Comparison of ENCODE assay signal across 13 mouse cellular contexts in genomic region chr10:59981792-59982191, GRCm38 (mm10). TPM values are rescaled to one million over a fixed set of nuclear protein-coding genes. Genes with fewer than 3 reads are reported as not detected.
DNase-seq lines count a peak whose midpoint lies in the region; ATAC-seq and TF ChIP-seq lines count a peak whose summit lies in the region.
"Had no signal": no experiment of that assay in that cellular context is flagged by ENCODE, and none has a peak within 500 bp of the region (broad histone marks: within the 10 kb centered on the region; RNA-seq: fewer than 3 reads in every experiment).

No protein-coding gene starts in this region.

- no peak overlapping the region for H3K4me3 ChIP-seq in lung, postnatal 0 days (ENCODE audit: low read depth, low read length)
- no peak overlapping the region for H3K4me3 ChIP-seq in lung, adult 2 months (replicated peaks; ENCODE audit: extremely low read depth, low read depth, low read length)
- H3K4me3 ChIP-seq in embryonic facial prominence, embryonic 10.5 days = no peak overlapping the region
- H3K4me3 ChIP-seq in liver, embryonic 11.5 days (ENCODE audit: low read depth, low read length) = no peak overlapping the region
- no peak overlapping the region for H3K4me3 ChIP-seq in hindbrain, embryonic 14.5 days (replicated peaks; ENCODE audit: low read length)
- H3K4me3 ChIP-seq: erythroblast, embryonic 14.5 days; liver, embryonic 13.5 days; midbrain, embryonic 13.5 days had no signal

- no peak for TF ChIP-seq EP300 in lung, postnatal 0 days (IDR thresholded peaks at IDR 0.05)

- 75% methylated on average over 9 of the region's 9 CpGs for WGBS in lung, postnatal 0 days
- WGBS in lung, adult 2 months = 66% methylated on average over 9 of the region's 9 CpGs
- WGBS in embryonic facial prominence, embryonic 10.5 days = 88% methylated on average over 9 of the region's 9 CpGs
- 82% methylated on average over 9 of the region's 9 CpGs for whole genome bisulfite sequencing in liver, embryonic 11.5 days
- 86% methylated on average over 9 of the region's 9 CpGs for WGBS in hindbrain, embryonic 14.5 days

- no peak overlapping the region for H3K9ac ChIP-seq in lung, postnatal 0 days (replicated peaks; ENCODE audit: low read depth)
- no peak overlapping the region for H3K9ac ChIP-seq in liver, embryonic 11.5 days (ENCODE audit: low read depth, low read length)
- H3K9ac ChIP-seq in hindbrain, embryonic 14.5 days = no peak overlapping the region
- H3K9ac ChIP-seq: liver, embryonic 13.5 days; midbrain, embryonic 13.5 days had no signal

- H3K27ac ChIP-seq in lung, postnatal 0 days (ENCODE audit: low read length) = peak overlapping the region; percentile 54; the same call in 1 of the 2 replicates
- peak overlapping the region; percentile 59 for H3K27ac ChIP-seq in embryonic facial prominence, embryonic 10.5 days (replicated peaks)
- H3K27ac ChIP-seq in liver, embryonic 11.5 days (ENCODE audit: low read depth, low read length) = peak overlapping the region; percentile 13; the same call in 1 of the 2 replicates
- H3K27ac ChIP-seq in hindbrain, embryonic 14.5 days = no peak overlapping the region
- H3K27ac ChIP-seq: midbrain, embryonic 13.5 days had no signal

- H3K36me3 ChIP-seq in lung, postnatal 0 days (ENCODE audit: insufficient read depth, low read length) = no peaks in the 10 kb centered on the region
- peaks cover 30% of the 10 kb centered on the region for H3K36me3 ChIP-seq in embryonic facial prominence, embryonic 10.5 days (replicated peaks)
- H3K36me3 ChIP-seq in liver, embryonic 11.5 days (ENCODE audit: control insufficient read depth, insufficient read depth, low read length) = peaks cover 4% of the 10 kb centered on the region; the same call in 1 of the 2 replicates
- peaks cover 19% of the 10 kb centered on the region for H3K36me3 ChIP-seq in hindbrain, embryonic 14.5 days (replicated peaks; ENCODE audit: control insufficient read depth, insufficient read depth)

- no peak for ATAC-seq in lung, postnatal 0 days
- no peak for ATAC-seq in liver, embryonic 11.5 days (replicated peaks; ENCODE audit: low FRiP score)
- ATAC-seq in hindbrain, embryonic 14.5 days (ENCODE audit: low FRiP score) = no peak
- ATAC-seq: midbrain, embryonic 13.5 days had no signal

- H3K9me3 ChIP-seq in lung, postnatal 0 days (ENCODE audit: low read length) = no peaks in the 10 kb centered on the region
- no peaks in the 10 kb centered on the region for H3K9me3 ChIP-seq in embryonic facial prominence, embryonic 10.5 days
- H3K9me3 ChIP-seq in liver, embryonic 11.5 days (ENCODE audit: control insufficient read depth, low read length) = no peaks in the 10 kb centered on the region
- no peaks in the 10 kb centered on the region for H3K9me3 ChIP-seq in hindbrain, embryonic 14.5 days (ENCODE audit: control insufficient read depth, low read length)
- H3K9me3 ChIP-seq: G1E; liver, embryonic 13.5 days; midbrain, embryonic 13.5 days had no signal

- DNase-seq in lung, postnatal 0 days (ENCODE audit: low spot score) = peak; percentile 21
- no peak for DNase-seq in lung, adult 2 months
- no peak for DNase-seq in embryonic facial prominence, embryonic 10.5 days (ENCODE audit: low spot score)
- peak; percentile 56 to 70 for DNase-seq in heart, adult 9 months (ENCODE audit: low spot score in 2 of 2)
- no peak for DNase-seq in liver, embryonic 11.5 days (ENCODE audit: low spot score)
- no peak for DNase-seq in spleen, adult 18-20 months
- DNase-seq in left cerebral cortex, postnatal 14 days (ENCODE audit: low spot score in 2 of 2) = no peak
- no peak for DNase-seq in hindbrain, embryonic 14.5 days (ENCODE audit: low spot score)
- DNase-seq: cerebellum, postnatal 14 days; liver, embryonic 13.5 days had no signal

- TF ChIP-seq POLR2A in lung, adult 2 months (IDR thresholded peaks at IDR 0.05; ENCODE audit: borderline replicate concordance, extremely low read depth, low read depth, low read length) = no peak

- H3K4me2 ChIP-seq in lung, postnatal 0 days (replicated peaks; ENCODE audit: low read depth, low read length) = no peak overlapping the region
- no peak overlapping the region for H3K4me2 ChIP-seq in liver, embryonic 11.5 days
- no peak overlapping the region for H3K4me2 ChIP-seq in hindbrain, embryonic 14.5 days (replicated peaks)
- H3K4me2 ChIP-seq: liver, embryonic 13.5 days; midbrain, embryonic 13.5 days had no signal

- intact Hi-C loops in left cerebral cortex, postnatal 14 days (cut with DNase I) = loop anchor here (5.0 kb wide), 1 partner anchor 89 kb away; no protein-coding TSS in a partner anchor

- H3K4me1 ChIP-seq in lung, postnatal 0 days (ENCODE audit: insufficient read depth, low read depth, low read length) = peaks cover 25% of the 10 kb centered on the region
- peaks cover 29% of the 10 kb centered on the region for H3K4me1 ChIP-seq in lung, adult 2 months (ENCODE audit: control insufficient read depth, insufficient read depth, low read length)
- H3K4me1 ChIP-seq in embryonic facial prominence, embryonic 10.5 days = peaks cover 25% of the 10 kb centered on the region
- H3K4me1 ChIP-seq in liver, embryonic 11.5 days (replicated peaks; ENCODE audit: control insufficient read depth, insufficient read depth, low read length) = peaks cover 28% of the 10 kb centered on the region
- peaks cover 10% of the 10 kb centered on the region; the same call in 1 of the 2 replicates for H3K4me1 ChIP-seq in hindbrain, embryonic 14.5 days (replicated peaks; ENCODE audit: control insufficient read depth, insufficient read depth, low read length)

- no peaks in the 10 kb centered on the region for H3K27me3 ChIP-seq in lung, postnatal 0 days (replicated peaks; ENCODE audit: insufficient read depth, low read length)
- H3K27me3 ChIP-seq in embryonic facial prominence, embryonic 10.5 days (replicated peaks; ENCODE audit: low read depth, poor library complexity, severe bottlenecking) = no peaks in the 10 kb centered on the region
- no peaks in the 10 kb centered on the region for H3K27me3 ChIP-seq in liver, embryonic 11.5 days (replicated peaks; ENCODE audit: control insufficient read depth, insufficient read depth, low read length)
- H3K27me3 ChIP-seq in hindbrain, embryonic 14.5 days (ENCODE audit: control insufficient read depth, insufficient read depth, low read length) = no peaks in the 10 kb centered on the region
- H3K27me3 ChIP-seq: liver, embryonic 13.5 days; midbrain, embryonic 13.5 days had no signal

- TF ChIP-seq CTCF in lung, postnatal 0 days (IDR thresholded peaks at IDR 0.05) = no peak
- no peak for TF ChIP-seq CTCF in lung, adult 2 months (IDR thresholded peaks at IDR 0.05; ENCODE audit: insufficient read depth, low read length)

RNA-seq across cellular contexts. Expression of gene Ascc1, which starts 20.8 kb away (rescaled TPM):
- polyA plus RNA-seq in lung, postnatal 0 days (2015; fragmentation: Nextera tagmentation; extraction: Ambion mirVana) = 47.2 and 50.0 TPM in 2 replicates
- polyA plus RNA-seq in lung, adult 2 months (2012; rRNA removed) = 21.1 and 29.5 TPM in 2 replicates
- 35.8 and 41.8 TPM in 2 replicates for polyA plus RNA-seq in embryonic facial prominence, embryonic 10.5 days (2016; fragmentation: Nextera tagmentation; extraction: Ambion mirVana)
- polyA plus RNA-seq in liver, embryonic 11.5 days (2014; fragmentation: Nextera tagmentation; extraction: Ambion mirVana) = 37.2 and 37.4 TPM in 2 replicates
- total RNA-seq in left cerebral cortex, postnatal 14 days (2021) = 10 to 100 TPM; 18.1 to 19.4 TPM
- polyA plus RNA-seq in hindbrain, embryonic 14.5 days (2014; fragmentation: Nextera tagmentation; extraction: Ambion mirVana) = 45.6 and 45.9 TPM in 2 replicates

RNA-seq across cellular contexts. Expression of gene Anapc16, which starts 21.1 kb away (rescaled TPM):
- 105 and 117 TPM in 2 replicates for polyA plus RNA-seq in lung, postnatal 0 days (2015; fragmentation: Nextera tagmentation; extraction: Ambion mirVana)
- 61.1 and 64.5 TPM in 2 replicates for polyA plus RNA-seq in lung, adult 2 months (2012; rRNA removed)
- polyA plus RNA-seq in embryonic facial prominence, embryonic 10.5 days (2016; fragmentation: Nextera tagmentation; extraction: Ambion mirVana) = 104 and 109 TPM in 2 replicates
- polyA plus RNA-seq in liver, embryonic 11.5 days (2014; fragmentation: Nextera tagmentation; extraction: Ambion mirVana) = 77.4 and 80.0 TPM in 2 replicates
- total RNA-seq in left cerebral cortex, postnatal 14 days (2021) = 10 to 100 TPM; 60.8 to 67.3 TPM
- polyA plus RNA-seq in hindbrain, embryonic 14.5 days (2014; fragmentation: Nextera tagmentation; extraction: Ambion mirVana) = 94.2 and 110 TPM in 2 replicates

RNA-seq across cellular contexts. Expression of gene Ddit4, which starts 30.2 kb away (rescaled TPM):
- 21.2 and 28.1 TPM in 2 replicates for polyA plus RNA-seq in lung, postnatal 0 days (2015; fragmentation: Nextera tagmentation; extraction: Ambion mirVana)
- polyA plus RNA-seq in lung, adult 2 months (2012; rRNA removed) = 32.6 and 53.4 TPM in 2 replicates
- polyA plus RNA-seq in embryonic facial prominence, embryonic 10.5 days (2016; fragmentation: Nextera tagmentation; extraction: Ambion mirVana) = 35.9 and 42.0 TPM in 2 replicates
- polyA plus RNA-seq in liver, embryonic 11.5 days (2014; fragmentation: Nextera tagmentation; extraction: Ambion mirVana) = 2.7 and 4.3 TPM in 2 replicates
- total RNA-seq in left cerebral cortex, postnatal 14 days (2021) = 10 to 100 TPM; 52.5 to 76.3 TPM
- 8.8 and 10.5 TPM in 2 replicates for polyA plus RNA-seq in hindbrain, embryonic 14.5 days (2014; fragmentation: Nextera tagmentation; extraction: Ambion mirVana)

Comparison
In these comparisons a context has a peak if more than half of its experiments do, and no peak if none do; other contexts are left out.
1. DNase-seq: peak in lung, postnatal 0 days (single experiment) and heart, adult 9 months (2 of 2); none in lung, adult 2 months (single experiment), embryonic facial prominence, embryonic 10.5 days (single experiment), liver, embryonic 11.5 days (single experiment), spleen, adult 18-20 months (0 of 2), left cerebral cortex, postnatal 14 days (0 of 2) and hindbrain, embryonic 14.5 days (single experiment).